Mouse (Mus musculus) midbrain, embryonic 10.5 days (tissue): ENCODE data around the gene Lnx2. TPM values are rescaled to one million over a fixed set of nuclear protein-coding genes. Genes with fewer than 3 reads are reported as not detected.

Experiments used
- DNase-seq: peaks from one replicate; pipeline ENCODE4 v3.0.0-alpha.2; 2017; ENCODE audit warnings: low spot score
- H3K27ac ChIP-seq: fragments of 300-500 bp; sonication (generic); replicated peaks from 2 replicates; pipeline ENCODE4 v1.5.1; 2016; ENCODE audit warnings: mild to moderate bottlenecking
- H3K27me3 ChIP-seq: fragments of 300-500 bp; sonication (generic); 2 replicates; pipeline ENCODE4 v1.6.1; 2016; ENCODE audit warnings: low read depth, mild to moderate bottlenecking; ENCODE audit not compliant: poor library complexity, severe bottlenecking
- H3K36me3 ChIP-seq: fragments of 300-500 bp; sonication (generic); 2 replicates; pipeline ENCODE4 v1.6.1; 2016; ENCODE audit warnings: mild to moderate bottlenecking, moderate library complexity
- H3K4me1 ChIP-seq: fragments of 300-500 bp; sonication (generic); 2 replicates; pipeline ENCODE4 v1.6.1; 2016
- H3K4me3 ChIP-seq: fragments of 300-500 bp; sonication (generic); 2 replicates; pipeline ENCODE4 v1.5.1; 2016; ENCODE audit warnings: mild to moderate bottlenecking, moderate library complexity
- H3K9me3 ChIP-seq: fragments of 300-500 bp; sonication (generic); replicated peaks from 2 replicates; pipeline ENCODE4 v1.6.1; 2016; ENCODE audit warnings: mild to moderate bottlenecking
- WGBS: fragments of 180-500 bp; shearing (Covaris S2); methylation state at CpG from one replicate; pipeline ENCODE4 v1.1.7; 2016; 5-methylcytosine and 5-hydroxymethylcytosine counted together
- polyA plus RNA-seq: library from polyadenylated mRNA; unstranded; fragments of >200 nt; fragmentation: Nextera tagmentation; extraction: Ambion mirVana; gene quantifications from 2 replicates; pipeline ENCODE4 v1.2.1, GENCODE M21; 2016

Gene Lnx2
- polyA plus RNA-seq, 1 experiment from 2014 or later = 7.7 TPM

DNA sequence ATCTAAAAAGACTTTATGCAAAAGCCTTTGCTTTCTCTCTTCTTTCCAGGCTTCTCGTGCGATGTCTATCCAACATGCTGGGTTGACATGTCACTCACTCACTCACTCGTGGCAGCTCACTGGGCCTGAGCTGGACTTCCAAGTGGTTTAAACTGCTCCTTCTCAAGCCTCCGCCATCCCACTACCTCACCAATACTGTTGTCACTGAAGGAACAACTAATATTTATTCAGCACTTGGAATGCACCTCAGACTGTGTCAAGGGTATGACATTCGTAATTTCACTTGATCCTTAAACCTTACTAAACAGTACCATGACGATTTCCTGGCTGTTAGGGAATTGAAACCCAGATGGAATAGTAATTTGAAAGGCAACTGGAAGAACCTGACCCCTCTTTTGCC, 2.6 kb downstream of the Lnx2 start:
- no peak overlapping the region for H3K4me3 ChIP-seq
- no peak for DNase-seq
- 89% methylated on average over 6 of the region's 6 CpGs for WGBS
- H3K4me1 ChIP-seq = peaks cover 36% of the 10 kb centered on the region
- H3K9me3 ChIP-seq = no peaks in the 10 kb centered on the region
- no peak overlapping the region for H3K27ac ChIP-seq
- peaks cover 8% of the 10 kb centered on the region for H3K27me3 ChIP-seq
- H3K36me3 ChIP-seq = peaks cover 4% of the 10 kb centered on the region; the same call in 1 of the 2 replicates

DNA sequence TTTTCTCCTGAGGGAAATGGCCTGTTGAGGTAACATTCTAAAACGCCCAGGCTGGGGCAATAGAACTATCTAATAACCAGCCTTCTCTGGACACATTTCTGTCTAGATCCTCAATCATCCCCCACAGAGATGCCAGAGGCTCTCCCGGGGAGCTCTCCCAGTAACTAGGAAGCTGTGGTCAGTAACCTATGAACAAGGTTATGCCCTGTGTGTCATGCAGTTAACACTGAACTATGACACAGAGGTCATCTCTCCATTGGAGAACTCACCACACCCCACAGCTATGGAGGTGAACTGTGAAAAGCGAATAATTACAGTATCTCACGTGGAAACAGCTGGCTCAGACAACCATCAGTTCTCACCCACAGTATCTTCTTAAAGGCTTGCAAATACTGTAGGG, 4.5 kb downstream of the Lnx2 start:
- no peaks in the 10 kb centered on the region for H3K9me3 ChIP-seq
- H3K4me3 ChIP-seq = no peak overlapping the region
- H3K27ac ChIP-seq = no peak overlapping the region
- WGBS = 72% methylated on average over 4 of the region's 4 CpGs
- peaks cover 8% of the 10 kb centered on the region for H3K27me3 ChIP-seq
- H3K4me1 ChIP-seq = peaks cover 23% of the 10 kb centered on the region
- no peaks in the 10 kb centered on the region for H3K36me3 ChIP-seq
- DNase-seq = no peak

DNA sequence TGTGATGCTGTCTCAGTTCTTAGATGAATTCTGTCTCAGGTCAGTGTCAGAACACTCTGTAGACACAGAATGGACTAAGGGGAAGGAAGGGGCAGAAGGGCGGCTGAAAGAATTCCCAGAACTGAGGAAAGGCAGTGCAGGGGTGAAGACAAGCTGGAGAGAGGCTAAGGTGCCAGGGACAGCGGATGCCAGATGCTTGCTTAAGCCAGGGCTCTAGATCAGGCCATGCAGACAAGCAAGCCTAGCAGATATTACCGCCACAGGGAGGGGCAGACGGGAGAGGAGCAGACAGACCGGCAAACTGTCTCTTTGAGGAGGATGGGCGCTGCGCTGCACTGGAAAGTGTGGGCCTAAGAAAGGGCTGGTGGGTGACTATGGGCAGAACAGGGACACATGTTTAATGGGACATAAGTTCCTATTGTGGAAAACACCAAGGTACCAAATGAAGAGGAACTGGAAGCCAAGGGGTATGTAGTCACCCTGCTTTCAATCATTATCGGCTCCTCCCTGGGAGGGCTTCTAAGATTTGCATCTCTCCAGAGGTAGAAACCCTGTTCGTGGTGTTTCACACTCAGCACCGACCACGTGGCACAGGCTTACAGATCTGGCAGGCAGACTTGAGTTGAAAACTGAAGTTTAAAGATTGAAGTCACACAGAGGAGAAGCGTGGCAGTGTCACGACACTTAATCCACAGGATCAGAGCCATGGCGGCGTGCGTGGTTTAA, 5.4 kb downstream of the Lnx2 start:
- Histone ChIP-seq H3K4me1 (peaks cover 18% of the 10 kb centered on the region), H3K36me3 (no peaks in the 10 kb centered on the region), H3K9me3 (no peaks in the 10 kb centered on the region), H3K27ac (no peak overlapping the region), H3K4me3 (no peak overlapping the region), H3K27me3 (peaks cover 8% of the 10 kb centered on the region)
- WGBS = 76% methylated on average over 16 of the region's 16 CpGs
- DNase-seq = no peak

DNA sequence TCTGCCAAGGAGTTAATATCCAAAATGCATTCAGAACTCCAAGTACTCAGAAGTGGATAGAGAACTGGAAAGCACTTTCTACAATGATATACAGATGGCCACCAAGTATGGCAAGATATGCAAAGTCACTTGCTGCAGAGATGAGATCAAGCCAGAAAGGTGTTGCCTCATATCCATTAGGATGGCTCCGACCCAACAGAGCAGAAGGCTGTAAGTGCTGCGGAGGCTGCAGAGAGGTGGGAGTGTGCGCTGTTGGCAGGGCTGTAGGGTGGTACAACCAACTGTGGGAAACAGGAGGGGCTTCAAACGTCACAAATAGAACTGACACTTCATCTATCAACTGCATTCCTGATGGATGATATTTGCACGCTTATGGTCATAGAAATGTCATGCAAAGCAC, 7.5 kb downstream of the Lnx2 start:
- Histone ChIP-seq H3K27ac (no peak overlapping the region), H3K4me1 (peaks cover 9% of the 10 kb centered on the region; the same call in 1 of the 2 replicates), H3K36me3 (no peaks in the 10 kb centered on the region), H3K9me3 (no peaks in the 10 kb centered on the region), H3K27me3 (no peaks in the 10 kb centered on the region), H3K4me3 (no peak overlapping the region)
- DNase-seq = no peak
- 91% methylated on average over 5 of the region's 5 CpGs for WGBS

DNA sequence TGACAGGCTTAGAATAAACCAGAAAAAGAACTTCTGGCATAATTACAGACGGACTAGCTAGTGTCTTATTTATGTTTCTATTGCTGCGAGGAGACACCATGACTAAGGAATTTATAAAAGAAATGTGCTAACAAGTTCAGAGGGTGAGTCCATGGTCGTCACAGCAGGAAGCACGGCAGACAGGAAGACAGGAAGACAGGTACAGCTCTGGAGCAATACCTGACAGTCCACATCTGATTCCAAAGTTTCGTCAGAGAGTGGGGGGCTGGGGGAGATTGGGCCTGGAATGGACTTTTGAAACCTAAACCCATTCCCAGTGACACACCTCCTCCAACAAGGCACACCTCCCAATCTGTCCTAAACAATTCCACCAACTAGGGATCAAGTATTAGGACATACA, 9.4 kb downstream of the Lnx2 start:
- no peak overlapping the region for H3K4me3 ChIP-seq
- H3K27me3 ChIP-seq = no peaks in the 10 kb centered on the region
- no peak for DNase-seq
- H3K27ac ChIP-seq = no peak overlapping the region
- peaks cover 9% of the 10 kb centered on the region; the same call in 1 of the 2 replicates for H3K4me1 ChIP-seq
- H3K9me3 ChIP-seq = no peaks in the 10 kb centered on the region
- WGBS = 85% methylated on average over 5 of the region's 5 CpGs
- no peaks in the 10 kb centered on the region for H3K36me3 ChIP-seq

DNA sequence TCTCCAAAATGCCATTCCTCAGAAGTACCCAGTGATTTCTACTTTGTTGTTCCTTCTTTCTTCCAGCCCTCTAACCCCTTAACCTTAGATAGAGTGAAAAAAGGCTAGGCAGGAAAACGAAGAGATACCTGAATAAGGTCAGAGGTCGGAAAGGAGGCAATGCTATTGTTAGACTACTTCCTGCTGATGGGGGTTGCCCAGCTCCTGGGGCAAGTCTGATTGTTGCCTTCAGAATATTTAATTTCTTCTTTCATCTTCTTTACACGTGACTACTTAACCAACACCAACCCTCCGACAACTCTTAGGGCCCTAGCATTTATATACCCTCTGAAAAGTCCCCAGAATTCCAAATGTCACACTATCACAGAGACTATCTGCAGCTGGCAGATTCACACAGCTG, 10.3 kb downstream of the Lnx2 start:
- WGBS = 55% methylated on average over 4 of the region's 4 CpGs

DNA sequence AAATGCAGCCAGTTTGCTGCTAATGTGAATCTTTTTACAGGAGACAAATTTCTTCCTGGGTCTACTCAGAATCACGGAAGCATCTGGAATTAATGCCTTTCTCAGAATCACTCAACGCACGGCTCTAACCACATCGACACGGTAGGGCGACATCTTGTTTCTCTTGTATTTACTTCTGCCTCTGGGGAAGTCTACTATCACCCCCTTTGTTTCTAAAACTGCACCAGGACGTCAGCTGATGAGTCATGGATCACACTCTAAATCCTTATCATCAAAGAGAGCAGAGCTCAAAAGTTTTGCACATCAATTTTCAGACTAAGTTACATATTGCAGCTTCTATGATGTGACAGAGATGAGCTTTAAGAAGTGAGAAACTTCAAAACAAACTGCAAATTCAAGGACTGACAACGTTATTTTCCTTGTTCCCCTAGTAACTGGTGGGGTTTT, 13.1 kb downstream of the Lnx2 start:
- H3K4me3 ChIP-seq = no peak overlapping the region
- WGBS = 82% methylated on average over 8 of the region's 8 CpGs
- H3K27ac ChIP-seq = no peak overlapping the region
- H3K4me1 ChIP-seq = no peaks in the 10 kb centered on the region
- H3K27me3 ChIP-seq = no peaks in the 10 kb centered on the region
- no peaks in the 10 kb centered on the region for H3K9me3 ChIP-seq
- no peak for DNase-seq
- no peaks in the 10 kb centered on the region for H3K36me3 ChIP-seq

More for the DNA sequence above, 10.3 kb downstream of the Lnx2 start:
- Histone ChIP-seq H3K4me1 (peaks cover 9% of the 10 kb centered on the region; the same call in 1 of the 2 replicates), H3K27ac (no peak overlapping the region), H3K9me3 (no peaks in the 10 kb centered on the region), H3K36me3 (no peaks in the 10 kb centered on the region), H3K4me3 (no peak overlapping the region), H3K27me3 (no peaks in the 10 kb centered on the region)
- no peak for DNase-seq

DNA sequence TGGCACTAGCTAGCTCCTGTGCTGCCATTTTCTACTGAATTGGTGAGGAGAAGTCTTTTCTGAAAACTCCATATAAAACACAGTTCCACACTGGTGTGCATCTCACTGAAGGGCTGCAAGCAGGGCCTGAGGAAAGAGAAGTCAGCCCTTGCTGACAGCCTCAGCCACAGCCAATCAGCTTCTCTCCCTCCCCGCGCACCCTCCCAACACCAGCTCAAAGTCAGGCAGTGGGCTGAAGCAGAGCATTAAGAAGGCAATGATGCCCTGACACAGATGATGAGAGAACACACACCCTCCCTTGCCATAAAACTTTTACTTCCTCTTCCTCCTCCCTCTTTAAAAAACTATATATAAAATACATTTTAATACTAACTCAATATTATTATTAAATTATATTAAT, 16.4 kb downstream of the Lnx2 start:
- Histone ChIP-seq H3K4me1 (no peaks in the 10 kb centered on the region), H3K36me3 (no peaks in the 10 kb centered on the region), H3K9me3 (no peaks in the 10 kb centered on the region), H3K27ac (no peak overlapping the region), H3K4me3 (no peak overlapping the region), H3K27me3 (no peaks in the 10 kb centered on the region)
- no peak for DNase-seq
- WGBS = 82% methylated on average over 2 of the region's 2 CpGs

DNA sequence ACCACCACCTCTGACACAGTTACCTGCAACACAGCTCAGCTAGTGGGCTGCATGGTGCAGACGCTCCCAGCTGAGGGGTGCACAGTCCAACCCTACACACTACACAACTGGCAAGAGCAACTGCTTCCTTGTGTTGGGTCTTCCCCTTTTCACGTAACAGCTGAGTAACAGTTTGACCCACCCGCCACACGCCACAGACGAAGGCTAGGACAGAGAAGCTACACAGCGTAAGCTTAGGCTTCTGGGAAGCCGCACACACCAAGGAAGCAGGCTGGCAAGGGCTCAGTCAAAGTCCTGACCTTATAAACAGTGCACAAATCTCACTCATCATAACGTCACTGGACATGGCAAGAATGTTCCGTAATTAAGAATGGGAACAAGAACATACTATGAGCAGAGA, 17.1 kb downstream of the Lnx2 start:
- WGBS = 88% methylated on average over 9 of the region's 9 CpGs
- Histone ChIP-seq H3K9me3 (no peaks in the 10 kb centered on the region), H3K4me3 (no peak overlapping the region), H3K36me3 (no peaks in the 10 kb centered on the region), H3K4me1 (no peaks in the 10 kb centered on the region), H3K27ac (no peak overlapping the region), H3K27me3 (no peaks in the 10 kb centered on the region)
- DNase-seq = no peak

DNA sequence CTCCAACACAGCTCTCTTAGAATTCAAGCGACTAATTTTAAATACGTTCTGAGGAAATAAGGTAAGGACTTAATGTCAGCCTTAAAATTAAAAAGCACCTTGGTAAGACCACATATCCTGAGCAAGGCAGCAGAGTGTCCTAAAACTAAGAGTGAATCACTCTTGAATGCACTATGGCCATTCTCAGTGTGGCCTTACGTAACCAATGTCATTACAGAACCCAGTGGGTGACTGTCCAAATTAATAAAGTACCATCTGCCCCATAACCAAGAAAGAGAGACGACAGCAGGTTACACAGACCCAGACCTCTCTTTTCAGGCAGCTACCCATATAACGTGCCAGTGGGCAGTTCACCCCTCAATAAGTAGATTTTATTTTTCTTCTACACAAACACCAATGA, 17.7 kb downstream of the Lnx2 start:
- no peak overlapping the region for H3K4me3 ChIP-seq
- no peaks in the 10 kb centered on the region for H3K36me3 ChIP-seq
- H3K27ac ChIP-seq = no peak overlapping the region
- WGBS = 90% methylated on average over 5 of the region's 5 CpGs
- no peak for DNase-seq
- H3K9me3 ChIP-seq = no peaks in the 10 kb centered on the region
- no peaks in the 10 kb centered on the region for H3K4me1 ChIP-seq
- no peaks in the 10 kb centered on the region for H3K27me3 ChIP-seq

DNA sequence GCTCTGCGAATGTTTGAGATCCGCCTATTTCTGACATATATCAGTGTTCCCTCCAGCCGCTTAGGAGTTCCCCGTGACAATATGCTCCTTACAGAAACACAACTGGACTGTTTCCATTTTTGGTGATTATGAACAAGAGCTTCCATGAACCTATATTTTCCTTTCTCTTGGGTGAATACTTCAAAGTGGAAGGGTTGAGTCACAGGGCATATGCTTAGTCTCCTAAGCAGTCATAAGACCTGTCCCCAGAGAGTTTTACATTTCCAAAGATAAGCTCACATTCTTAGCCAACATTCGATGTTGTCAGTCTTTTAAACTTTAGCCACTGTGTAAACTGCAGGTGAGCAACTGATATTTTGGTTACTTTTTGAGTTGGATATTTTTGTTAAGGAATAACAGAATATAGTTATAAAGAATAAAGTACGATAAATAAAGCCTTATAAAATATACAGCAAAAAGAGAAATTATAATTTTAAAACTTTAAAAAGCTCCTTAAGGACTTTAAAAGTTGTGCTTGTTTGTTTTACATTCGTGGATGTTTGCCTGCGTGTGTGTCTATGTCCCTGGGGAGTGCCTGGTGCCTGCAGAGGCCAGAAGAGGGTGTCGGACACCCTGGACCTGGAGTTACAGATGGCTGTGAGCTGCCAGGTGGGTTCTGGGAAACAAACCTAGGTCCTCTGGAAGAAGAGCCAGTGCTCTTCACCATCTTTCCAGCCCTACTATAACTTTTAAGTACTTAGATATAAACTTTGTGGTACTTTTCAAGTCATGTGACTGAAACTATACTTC, 18.6 kb downstream of the Lnx2 start:
- no peak for DNase-seq
- no peaks in the 10 kb centered on the region for H3K36me3 ChIP-seq
- WGBS = 92% methylated on average over 9 of the region's 9 CpGs
- H3K9me3 ChIP-seq = no peaks in the 10 kb centered on the region
- H3K27me3 ChIP-seq = no peaks in the 10 kb centered on the region
- H3K27ac ChIP-seq = no peak overlapping the region
- no peaks in the 10 kb centered on the region for H3K4me1 ChIP-seq
- H3K4me3 ChIP-seq = no peak overlapping the region

DNA sequence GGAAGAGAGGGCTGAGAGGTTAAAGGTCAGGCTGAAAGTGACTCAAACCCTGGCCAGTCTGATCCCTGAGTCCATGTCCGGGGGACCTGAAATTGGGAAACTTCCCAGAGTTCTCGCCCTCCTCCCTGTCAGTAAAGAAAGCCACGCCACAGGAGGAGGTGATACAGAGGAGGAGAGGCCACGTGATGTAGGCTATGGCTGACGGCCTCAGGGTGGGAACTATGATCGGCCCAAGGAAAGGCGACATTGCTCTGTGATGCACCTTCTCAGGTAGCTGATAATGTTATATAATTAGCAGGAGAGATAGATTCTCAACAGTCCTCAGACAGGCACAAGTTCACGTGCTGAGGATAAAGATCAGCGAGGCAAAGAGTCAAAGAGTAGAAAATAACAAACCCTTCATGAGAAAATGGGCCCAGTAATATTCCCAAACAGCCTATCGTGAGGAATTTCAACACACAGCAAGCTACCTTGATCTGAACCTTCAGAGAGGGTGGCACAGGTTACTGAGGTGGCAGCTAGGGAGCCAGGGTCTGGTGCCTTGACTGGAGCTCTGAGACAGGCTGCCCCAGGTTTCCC, 19.6 kb downstream of the Lnx2 start:
- no peaks in the 10 kb centered on the region for H3K27me3 ChIP-seq
- H3K4me1 ChIP-seq = peaks cover 6% of the 10 kb centered on the region
- 89% methylated on average over 10 of the region's 10 CpGs for WGBS
- no peaks in the 10 kb centered on the region for H3K36me3 ChIP-seq
- H3K4me3 ChIP-seq = no peak overlapping the region
- no peaks in the 10 kb centered on the region for H3K9me3 ChIP-seq
- DNase-seq = no peak
- H3K27ac ChIP-seq = no peak overlapping the region
